Mouse (Mus musculus) cerebellum, adult 2 months (tissue): ENCODE data around the gene Grid2.

ENCODE experiments used
- CTCF ChIP-seq: fragments of 200-500 bp; IDR thresholded peaks from 2 replicates; pipeline ENCODE4 v1.5.1; 2011; ENCODE audit warnings: low read depth, mild to moderate bottlenecking, control low read depth, low read length, moderate library complexity, borderline replicate concordance; ENCODE audit not compliant: insufficient read depth
- POLR2A ChIP-seq: fragments of 200-500 bp; IDR thresholded peaks from 2 replicates; pipeline ENCODE4 v1.6.1; 2011; ENCODE audit warnings: low read length, control low read depth, borderline replicate concordance; ENCODE audit not compliant: insufficient read depth

- TF ChIP-seq CTCF (no peak), POLR2A (no peak)
Observed at GRCm38 (mm10) chr6:64490313-64491067, 1234.8 kb downstream of the Grid2 start.
